Mouse (Mus musculus): ENCODE results near the gene Rac1.

DNA sequence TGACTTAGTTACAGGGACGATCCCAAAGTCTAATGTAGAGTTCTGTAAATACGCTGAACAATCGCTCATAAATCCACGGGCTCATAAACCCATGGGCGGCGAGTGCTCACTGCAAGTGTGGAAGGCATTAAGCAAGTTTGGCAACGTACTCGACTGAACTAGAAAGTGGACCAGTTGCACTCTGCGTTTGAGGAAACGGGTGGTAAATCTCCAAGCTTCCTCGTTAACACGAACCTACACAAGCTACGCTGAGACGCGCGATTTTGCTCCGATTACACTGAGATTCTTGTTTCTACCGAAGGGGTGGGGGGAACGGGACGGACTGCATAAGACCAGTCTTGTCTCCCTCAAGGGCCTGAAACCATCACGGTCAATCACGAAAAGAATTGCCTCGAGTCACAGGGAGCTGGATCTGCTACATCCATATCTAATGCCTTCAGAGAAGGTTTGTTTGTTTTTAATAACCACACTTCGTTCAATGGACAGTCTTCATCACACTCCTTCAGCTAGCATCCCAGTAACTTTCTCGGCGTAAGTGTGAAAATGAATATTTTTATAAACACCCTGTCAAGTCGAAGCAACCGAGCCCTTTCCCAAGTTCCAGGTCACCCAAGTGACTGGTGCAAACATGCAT lies 1.0 kb downstream of the Rac1 start:
- TF ChIP-seq ZC3H11A (IDR thresholded peaks at IDR 0.05; ENCODE audit: borderline replicate concordance, low read depth, low read length) (no peak), CHD2 (IDR thresholded peaks at IDR 0.05; ENCODE audit: low read depth, low read length) (no peak), MAFK (IDR thresholded peaks at IDR 0.05; ENCODE audit: insufficient read depth, low read depth, low read length) (no peak)

All from ES-E14 (cell line).